Mouse (Mus musculus) hindbrain, embryonic 13.5 days (tissue): ENCODE results near the gene Map3k9. TPM values are rescaled to one million over a fixed set of nuclear protein-coding genes. Genes with fewer than 3 reads are reported as not detected.
A peak's percentile ranks its signal among the peaks of the same experiment; 100 is the strongest.

Source experiments
- ATAC-seq: fragments of 200-750 bp; cut with Nextera tagmentation; 2 replicates; pipeline ENCODE4 v1.8.0; 2017; ENCODE audit warnings: moderate TSS enrichment; ENCODE audit not compliant: low FRiP score
- H3K27ac ChIP-seq: fragments of 300-500 bp; sonication (generic); 2 replicates; pipeline ENCODE4 v1.5.1; 2015; ENCODE audit warnings: inconsistent platforms, mild to moderate bottlenecking, moderate library complexity
- H3K27me3 ChIP-seq: fragments of 300-500 bp; sonication (generic); 2 replicates; pipeline ENCODE4 v1.6.1; 2015; ENCODE audit warnings: mild to moderate bottlenecking, inconsistent platforms
- H3K36me3 ChIP-seq: fragments of 300-500 bp; sonication (generic); 2 replicates; pipeline ENCODE4 v1.6.1; 2015; ENCODE audit warnings: mild to moderate bottlenecking, inconsistent platforms
- H3K4me1 ChIP-seq: fragments of 300-500 bp; sonication (generic); replicated peaks from 2 replicates; pipeline ENCODE4 v1.6.1; 2015; ENCODE audit warnings: inconsistent platforms
- H3K4me2 ChIP-seq: fragments of 300-500 bp; sonication (generic); 2 replicates; pipeline ENCODE4 v1.6.1; 2015; ENCODE audit warnings: inconsistent platforms, mild to moderate bottlenecking, moderate library complexity
- H3K4me3 ChIP-seq: fragments of 300-500 bp; sonication (generic); 2 replicates; pipeline ENCODE4 v1.5.1; 2015; ENCODE audit warnings: mild to moderate bottlenecking, inconsistent platforms
- H3K9ac ChIP-seq: fragments of 300-500 bp; sonication (generic); 2 replicates; pipeline ENCODE4 v1.6.1; 2015; ENCODE audit warnings: mild to moderate bottlenecking, inconsistent platforms
- H3K9me3 ChIP-seq: fragments of 300-500 bp; sonication (generic); 2 replicates; pipeline ENCODE4 v1.6.1; 2016; ENCODE audit warnings: inconsistent platforms
- WGBS: fragments of 180-500 bp; shearing (Covaris S2); methylation state at CpG from one replicate; pipeline ENCODE4 v1.1.7; 2015; 5-methylcytosine and 5-hydroxymethylcytosine counted together
- polyA plus RNA-seq: library from polyadenylated mRNA; unstranded; fragments of >200 nt; fragmentation: Nextera tagmentation; extraction: Ambion mirVana; gene quantifications from 2 replicates; pipeline ENCODE4 v1.2.1, GENCODE M21; 2015

Gene Map3k9
- polyA plus RNA-seq, 1 experiment from 2014 or later = 8.8 TPM

DNA sequence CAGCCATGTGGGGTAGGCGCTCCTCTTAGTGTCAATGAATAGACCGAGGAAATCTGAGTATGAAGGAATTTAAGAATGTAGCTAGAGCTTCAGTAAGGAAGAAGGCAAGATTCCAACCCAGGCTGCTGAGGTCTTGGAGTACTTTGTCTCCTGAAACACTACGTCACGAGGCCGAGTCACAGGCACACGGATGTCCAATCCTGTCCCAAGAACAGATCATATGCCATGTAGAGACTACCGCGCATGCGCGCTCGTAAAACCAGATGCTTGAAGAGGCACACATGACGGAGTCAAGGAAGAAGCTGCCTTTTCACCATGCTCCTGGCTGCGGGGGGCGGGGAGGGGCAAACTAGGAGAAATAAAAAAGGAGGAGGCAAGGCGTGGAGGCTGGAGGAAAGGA lies 90.9 kb downstream of the Map3k9 start:
- 95% methylated on average over 15 of the region's 15 CpGs for WGBS

DNA sequence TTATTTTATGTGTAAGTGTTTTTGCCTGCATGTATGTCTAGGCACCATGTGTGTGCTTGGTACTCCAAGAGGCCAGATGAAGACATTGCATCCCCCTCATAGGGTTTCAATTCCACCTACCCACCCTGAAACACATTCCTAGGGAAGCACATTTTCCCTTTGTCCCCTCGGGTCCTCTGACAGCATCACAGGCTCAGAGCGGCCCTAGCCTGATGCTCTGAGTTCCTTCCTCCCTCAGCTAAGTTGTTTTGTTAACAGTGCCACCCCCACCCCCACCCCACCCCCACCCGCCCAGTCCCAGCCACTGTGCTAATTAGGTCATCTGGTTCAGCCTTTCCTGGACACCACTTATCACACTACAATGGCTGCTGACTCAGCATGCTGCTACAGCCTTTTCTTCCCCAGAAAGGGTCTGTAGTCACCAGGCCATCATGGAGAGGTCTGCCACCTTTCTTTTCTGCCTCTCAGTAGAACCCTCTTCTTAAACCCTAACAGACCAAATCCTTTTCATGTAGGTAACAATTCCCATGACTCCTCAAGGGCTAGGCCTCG lies 91.4 kb downstream of the Map3k9 start:
- H3K9me3 ChIP-seq = no peaks in the 10 kb centered on the region

More for the DNA sequence above, 90.9 kb downstream of the Map3k9 start:
- no peaks in the 10 kb centered on the region for H3K9me3 ChIP-seq
- H3K4me2 ChIP-seq = no peak overlapping the region
- no peak overlapping the region for H3K4me3 ChIP-seq
- ATAC-seq = no peak
- H3K36me3 ChIP-seq = no peaks in the 10 kb centered on the region
- peaks cover 16% of the 10 kb centered on the region for H3K4me1 ChIP-seq
- no peak overlapping the region for H3K9ac ChIP-seq
- H3K27me3 ChIP-seq = no peaks in the 10 kb centered on the region
- H3K27ac ChIP-seq = no peak overlapping the region

DNA sequence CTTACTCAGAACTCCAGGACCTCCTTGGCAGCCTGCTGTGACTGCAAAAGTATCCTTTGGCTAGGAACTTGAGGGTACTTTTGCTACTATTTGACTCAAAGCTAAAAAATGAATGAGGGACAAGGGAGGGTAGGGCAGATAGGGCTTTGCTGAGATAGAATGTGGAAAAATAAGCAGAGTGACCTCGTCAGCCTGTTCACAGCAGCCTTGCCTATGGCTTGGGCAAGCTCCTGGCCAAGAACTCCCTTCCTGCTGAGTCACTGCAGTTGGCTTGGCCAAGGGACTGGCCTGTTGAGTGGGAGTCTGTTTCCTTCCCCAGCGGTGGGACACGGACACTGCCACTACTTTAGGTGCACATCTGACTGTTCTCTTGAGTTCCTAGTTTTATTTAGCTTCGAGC lies 92.4 kb downstream of the Map3k9 start:
- Histone ChIP-seq H3K36me3 (no peaks in the 10 kb centered on the region), H3K9ac (no peak overlapping the region), H3K27ac (no peak overlapping the region), H3K4me3 (no peak overlapping the region), H3K27me3 (no peaks in the 10 kb centered on the region), H3K9me3 (no peaks in the 10 kb centered on the region), H3K4me1 (peaks cover 20% of the 10 kb centered on the region), H3K4me2 (no peak overlapping the region)
- ATAC-seq = no peak
- WGBS = 89% methylated on average over 4 of the region's 4 CpGs

More for the DNA sequence above, 91.4 kb downstream of the Map3k9 start:
- ATAC-seq = no peak
- no peaks in the 10 kb centered on the region for H3K27me3 ChIP-seq
- H3K4me2 ChIP-seq = no peak overlapping the region
- H3K27ac ChIP-seq = no peak overlapping the region
- H3K4me1 ChIP-seq = peaks cover 16% of the 10 kb centered on the region
- no peak overlapping the region for H3K4me3 ChIP-seq
- no peak overlapping the region for H3K9ac ChIP-seq
- no peaks in the 10 kb centered on the region for H3K36me3 ChIP-seq
- WGBS = 46% methylated on average over 4 of the region's 4 CpGs

DNA sequence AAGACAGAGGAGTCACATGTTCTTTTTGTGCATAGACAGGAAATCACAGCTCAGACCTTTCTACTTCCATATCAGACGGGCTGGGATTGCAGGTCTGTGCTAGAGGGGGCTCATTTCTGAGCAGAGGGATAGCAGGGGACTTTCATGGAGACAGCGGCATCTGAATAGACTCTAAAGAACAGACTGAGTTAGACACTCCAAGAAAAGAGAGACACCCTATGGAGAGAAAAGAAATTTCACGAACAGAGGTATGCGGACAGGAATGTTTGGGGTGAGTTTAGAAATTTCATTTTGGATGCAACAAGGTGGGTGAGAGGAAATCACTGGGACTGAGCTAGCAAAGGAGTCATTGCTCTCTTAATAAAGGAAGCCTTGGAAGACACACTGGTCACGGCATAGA lies 93.1 kb downstream of the Map3k9 start:
- Histone ChIP-seq H3K9me3 (no peaks in the 10 kb centered on the region), H3K4me1 (peaks cover 20% of the 10 kb centered on the region), H3K27ac (no peak overlapping the region), H3K4me2 (no peak overlapping the region), H3K9ac (no peak overlapping the region), H3K4me3 (no peak overlapping the region), H3K36me3 (no peaks in the 10 kb centered on the region), H3K27me3 (no peaks in the 10 kb centered on the region)
- WGBS = 89% methylated on average over 5 of the region's 5 CpGs
- ATAC-seq = no peak

DNA sequence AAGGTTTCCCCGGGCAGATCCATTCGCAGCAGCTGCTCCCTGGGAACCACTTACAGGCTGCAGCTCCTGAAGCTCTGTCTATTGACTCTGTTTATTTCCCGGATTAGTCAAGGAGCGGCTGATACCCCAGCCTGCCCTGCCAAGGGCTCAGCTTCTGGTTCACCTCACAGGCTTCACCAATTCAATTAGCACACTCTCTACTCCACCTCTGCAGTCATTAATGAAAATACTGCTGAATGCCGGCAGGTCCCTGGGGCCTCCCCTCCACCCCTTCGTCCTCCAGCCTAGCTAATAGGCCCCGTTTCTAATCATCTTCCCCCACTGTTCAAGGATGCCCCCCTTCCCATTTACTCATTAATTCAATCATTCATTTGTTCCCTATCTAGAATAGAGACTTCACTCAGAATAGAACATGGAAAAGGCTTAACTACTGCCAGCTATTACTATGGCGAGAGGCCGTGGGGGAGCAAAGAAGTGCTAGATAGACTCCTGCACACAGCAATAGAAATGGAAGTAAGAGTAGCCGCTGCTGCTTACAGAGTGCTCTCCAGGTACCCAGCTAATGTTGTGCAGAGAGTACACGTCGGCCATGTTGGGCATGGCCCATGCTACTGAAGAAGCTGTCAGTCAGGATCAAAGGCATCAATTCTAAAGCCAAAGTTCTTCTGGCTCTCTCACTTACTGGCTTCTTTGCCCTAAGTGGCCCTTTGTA lies 94.4 kb downstream of the Map3k9 start:
- H3K27me3 ChIP-seq = no peaks in the 10 kb centered on the region
- WGBS = 34% methylated on average over 12 of the region's 12 CpGs
- no peak overlapping the region for H3K9ac ChIP-seq
- H3K4me2 ChIP-seq = no peak overlapping the region
- no peak overlapping the region for H3K4me3 ChIP-seq
- H3K9me3 ChIP-seq = no peaks in the 10 kb centered on the region
- peaks cover 20% of the 10 kb centered on the region for H3K4me1 ChIP-seq
- peak overlapping the region; percentile 52 for H3K27ac ChIP-seq
- H3K36me3 ChIP-seq = no peaks in the 10 kb centered on the region
- peak; percentile 81 for ATAC-seq

GRCm38 (mm10) chr12:81685981-81686380 lies 95.0 kb downstream of the Map3k9 start:
- WGBS = 45% methylated on average over 3 of the region's 3 CpGs
- H3K27ac ChIP-seq = peak overlapping the region; percentile 52
- no peaks in the 10 kb centered on the region for H3K36me3 ChIP-seq
- H3K27me3 ChIP-seq = no peaks in the 10 kb centered on the region
- no peak overlapping the region for H3K4me2 ChIP-seq
- peaks cover 20% of the 10 kb centered on the region for H3K4me1 ChIP-seq
- no peak overlapping the region for H3K9ac ChIP-seq
- no peaks in the 10 kb centered on the region for H3K9me3 ChIP-seq
- no peak overlapping the region for H3K4me3 ChIP-seq
- peak; percentile 38; the same call in 1 of the 2 replicates for ATAC-seq

DNA sequence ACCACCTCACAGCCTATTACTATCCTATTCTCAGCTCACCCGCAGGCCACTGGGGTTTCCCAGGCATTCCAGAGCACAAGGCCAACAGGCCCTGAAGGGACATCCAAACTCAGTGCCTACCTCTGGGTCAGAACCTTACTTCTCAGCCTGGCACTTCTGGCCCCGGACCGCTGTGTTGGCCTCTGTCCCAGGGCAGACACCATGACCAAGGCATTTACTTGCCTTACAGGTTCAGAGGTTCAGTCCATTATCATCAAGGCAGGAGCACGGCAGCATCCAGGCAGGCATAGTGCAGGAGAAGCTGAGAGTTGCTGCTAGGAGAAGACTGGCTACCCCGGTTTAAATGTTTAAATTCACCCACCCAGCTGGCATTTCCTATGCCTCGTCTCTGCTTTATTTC lies 96.9 kb downstream of the Map3k9 start:
- no peak for ATAC-seq
- peaks cover 20% of the 10 kb centered on the region for H3K4me1 ChIP-seq
- H3K27ac ChIP-seq = no peak overlapping the region
- H3K9me3 ChIP-seq = no peaks in the 10 kb centered on the region
- no peak overlapping the region for H3K4me3 ChIP-seq
- no peaks in the 10 kb centered on the region for H3K27me3 ChIP-seq
- H3K4me2 ChIP-seq = no peak overlapping the region
- WGBS = 75% methylated on average over 6 of the region's 6 CpGs
- H3K9ac ChIP-seq = no peak overlapping the region
- H3K36me3 ChIP-seq = no peaks in the 10 kb centered on the region

DNA sequence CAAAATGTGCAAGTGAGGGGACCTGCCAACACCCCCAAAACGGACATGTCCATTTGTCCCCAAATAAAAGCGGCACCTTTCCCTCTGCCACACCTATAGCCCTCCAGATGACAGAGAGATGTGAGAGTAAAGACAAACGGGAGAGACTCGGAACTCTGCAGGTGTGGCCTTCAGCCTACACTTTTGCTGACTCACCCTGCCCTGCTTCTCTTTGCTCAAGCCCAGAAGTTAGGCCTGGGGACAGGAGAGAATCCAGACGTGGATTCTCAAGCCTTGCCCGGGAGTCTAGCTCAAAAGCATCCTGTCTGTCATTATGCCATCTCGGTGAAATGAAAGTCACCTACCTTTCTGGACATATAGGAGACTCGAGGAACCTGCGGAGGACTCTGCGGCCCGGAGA lies 97.6 kb downstream of the Map3k9 start:
- H3K4me3 ChIP-seq = no peak overlapping the region
- H3K36me3 ChIP-seq = no peaks in the 10 kb centered on the region
- ATAC-seq = no peak
- no peak overlapping the region for H3K4me2 ChIP-seq
- whole genome bisulfite sequencing = 78% methylated on average over 11 of the region's 11 CpGs
- H3K9ac ChIP-seq = no peak overlapping the region
- no peak overlapping the region for H3K27ac ChIP-seq
- peaks cover 20% of the 10 kb centered on the region for H3K4me1 ChIP-seq
- H3K9me3 ChIP-seq = no peaks in the 10 kb centered on the region
- H3K27me3 ChIP-seq = no peaks in the 10 kb centered on the region

GRCm38 (mm10) chr12:81679807-81680529 lies 101.0 kb downstream of the Map3k9 start:
- Histone ChIP-seq H3K9me3 (no peaks in the 10 kb centered on the region), H3K27ac (no peak overlapping the region), H3K27me3 (no peaks in the 10 kb centered on the region), H3K9ac (no peak overlapping the region), H3K4me2 (no peak overlapping the region), H3K4me3 (no peak overlapping the region), H3K4me1 (0 out of 2 replicates have a peak, but pooled peaks cover 4% of the 10 kb centered on the region), H3K36me3 (no peaks in the 10 kb centered on the region)
- 80% methylated on average over 7 of the region's 7 CpGs for WGBS
- no peak for ATAC-seq

DNA sequence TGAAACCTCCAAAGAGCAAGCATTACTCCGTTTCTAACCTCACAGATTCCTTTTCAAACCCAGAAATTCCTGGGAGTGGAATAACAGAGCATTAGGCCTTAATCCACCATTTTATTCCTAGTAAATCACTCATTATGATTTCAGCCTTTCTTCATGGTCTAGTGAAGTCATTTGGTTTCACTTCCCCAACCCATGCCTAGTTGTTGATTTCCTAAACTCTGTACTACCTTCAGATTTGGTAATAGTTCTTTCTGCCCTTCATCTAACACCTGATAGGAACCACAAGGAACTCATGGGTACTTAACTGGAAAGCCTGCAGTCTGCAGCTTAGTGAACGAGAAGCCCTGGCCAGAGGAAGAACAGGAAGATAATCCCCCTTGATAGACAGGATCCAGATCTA lies 105.4 kb downstream of the Map3k9 start:
- WGBS = 59% methylated on average over 2 of the region's 2 CpGs
- Histone ChIP-seq H3K27ac (no peak overlapping the region), H3K9ac (no peak overlapping the region), H3K36me3 (no peaks in the 10 kb centered on the region), H3K27me3 (no peaks in the 10 kb centered on the region), H3K4me2 (no peak overlapping the region), H3K4me3 (no peak overlapping the region), H3K9me3 (no peaks in the 10 kb centered on the region), H3K4me1 (no peaks in the 10 kb centered on the region)
- ATAC-seq = no peak
